ENCODE assay signal across 8 mouse cellular contexts in genomic region chr13:43530129-43530831, GRCm38 (mm10). TPM values are rescaled to one million over a fixed set of nuclear protein-coding genes. Genes with fewer than 3 reads are reported as not detected.
DNase-seq lines count a peak whose midpoint lies in the region; ATAC-seq lines count a peak whose summit lies in the region.

No protein-coding gene starts in this region.

- H3K36me3 ChIP-seq in heart, embryonic 10.5 days: no peaks in the 10 kb centered on the region
- no peaks in the 10 kb centered on the region for H3K36me3 ChIP-seq in embryonic facial prominence, embryonic 11.5 days (replicated peaks; ENCODE audit: control insufficient read depth, insufficient read depth, low read depth, low read length)
- H3K36me3 ChIP-seq in hindbrain, embryonic 13.5 days: no peaks in the 10 kb centered on the region
- no peaks in the 10 kb centered on the region for H3K36me3 ChIP-seq in midbrain, embryonic 15.5 days (replicated peaks)

- H3K9me3 ChIP-seq in heart, embryonic 10.5 days: no peaks in the 10 kb centered on the region
- H3K9me3 ChIP-seq in embryonic facial prominence, embryonic 11.5 days (replicated peaks; ENCODE audit: control insufficient read depth, low read length): no peaks in the 10 kb centered on the region
- H3K9me3 ChIP-seq in hindbrain, embryonic 13.5 days: no peaks in the 10 kb centered on the region
- no peaks in the 10 kb centered on the region for H3K9me3 ChIP-seq in midbrain, embryonic 15.5 days

- 37% methylated on average over 14 of the region's 14 CpGs for WGBS in heart, embryonic 10.5 days
- WGBS in embryonic facial prominence, embryonic 11.5 days: 59% methylated on average over 14 of the region's 14 CpGs
- WGBS in hindbrain, embryonic 13.5 days: 55% methylated on average over 14 of the region's 14 CpGs
- WGBS in midbrain, embryonic 15.5 days: 46% methylated on average over 14 of the region's 14 CpGs

- ATAC-seq in embryonic facial prominence, embryonic 11.5 days (replicated peaks; ENCODE audit: insufficient number of reproducible peaks, low FRiP score, low TSS enrichment, low read depth): no peak
- no peak for ATAC-seq in hindbrain, embryonic 13.5 days (ENCODE audit: low FRiP score)
- ATAC-seq in midbrain, embryonic 15.5 days (replicated peaks): no peak

- H3K9ac ChIP-seq in embryonic facial prominence, embryonic 11.5 days (replicated peaks; ENCODE audit: low read length): no peak overlapping the region; the same call in 1 of the 2 replicates
- no peak overlapping the region for H3K9ac ChIP-seq in hindbrain, embryonic 13.5 days
- H3K9ac ChIP-seq in midbrain, embryonic 15.5 days: no peak overlapping the region

- no peak for DNase-seq in heart, embryonic 10.5 days (ENCODE audit: low spot score)
- no peak for DNase-seq in heart, adult 18-20 months
- no peak for DNase-seq in embryonic facial prominence, embryonic 11.5 days (ENCODE audit: low spot score)
- no peak for DNase-seq in cerebellum, postnatal 10 days
- no peak for DNase-seq in testis, postnatal 10 days (ENCODE audit: low spot score)
- no peak for DNase-seq in adrenal gland, adult 2 months

- H3K27ac ChIP-seq in heart, embryonic 10.5 days: peak overlapping the region; percentile 83
- no peak overlapping the region; the same call in 1 of the 2 replicates for H3K27ac ChIP-seq in embryonic facial prominence, embryonic 11.5 days (replicated peaks; ENCODE audit: low read depth, low read length)
- peak overlapping the region; percentile 87 for H3K27ac ChIP-seq in hindbrain, embryonic 13.5 days
- H3K27ac ChIP-seq in midbrain, embryonic 15.5 days: peak overlapping the region; percentile 82

- H3K4me3 ChIP-seq in heart, embryonic 10.5 days: peak overlapping the region; percentile 12; the same call in 1 of the 2 replicates
- H3K4me3 ChIP-seq in embryonic facial prominence, embryonic 11.5 days (ENCODE audit: low read depth, low read length): no peak overlapping the region
- no peak overlapping the region for H3K4me3 ChIP-seq in hindbrain, embryonic 13.5 days
- H3K4me3 ChIP-seq in midbrain, embryonic 15.5 days: no peak overlapping the region

- H3K4me2 ChIP-seq in embryonic facial prominence, embryonic 11.5 days (ENCODE audit: low read depth, low read length): peak overlapping the region; percentile 2; the same call in 1 of the 2 replicates
- H3K4me2 ChIP-seq in hindbrain, embryonic 13.5 days: no peak overlapping the region
- no peak overlapping the region for H3K4me2 ChIP-seq in midbrain, embryonic 15.5 days

- H3K4me1 ChIP-seq in heart, embryonic 10.5 days: peaks cover 45% of the 10 kb centered on the region
- no peaks in the 10 kb centered on the region for H3K4me1 ChIP-seq in embryonic facial prominence, embryonic 11.5 days (ENCODE audit: control insufficient read depth, insufficient read depth, low read length)
- H3K4me1 ChIP-seq in hindbrain, embryonic 13.5 days (replicated peaks): peaks cover 37% of the 10 kb centered on the region
- H3K4me1 ChIP-seq in midbrain, embryonic 15.5 days: peaks cover 30% of the 10 kb centered on the region

- no peaks in the 10 kb centered on the region for H3K27me3 ChIP-seq in heart, embryonic 10.5 days (ENCODE audit: insufficient read depth, poor library complexity, severe bottlenecking)
- H3K27me3 ChIP-seq in embryonic facial prominence, embryonic 11.5 days (ENCODE audit: control insufficient read depth, insufficient read depth, low read length): no peaks in the 10 kb centered on the region
- H3K27me3 ChIP-seq in hindbrain, embryonic 13.5 days: no peaks in the 10 kb centered on the region
- no peaks in the 10 kb centered on the region for H3K27me3 ChIP-seq in midbrain, embryonic 15.5 days (replicated peaks)

RNA-seq across cellular contexts. Expression of gene Mcur1, which starts 29.7 kb away (rescaled TPM):
- 13.6 and 15.2 TPM in 2 replicates for polyA plus RNA-seq in heart, embryonic 10.5 days (2016; fragmentation: Nextera tagmentation; extraction: Ambion mirVana)
- total RNA-seq in heart, adult 18-20 months (2021): 10 to 100 TPM; 49.3 to 52.2 TPM
- 12.8 and 14.9 TPM in 2 replicates for polyA plus RNA-seq in embryonic facial prominence, embryonic 11.5 days (2014; fragmentation: Nextera tagmentation; extraction: Ambion mirVana)
- polyA plus RNA-seq in hindbrain, embryonic 13.5 days (2015; fragmentation: Nextera tagmentation; extraction: Ambion mirVana): 7.9 and 8.4 TPM in 2 replicates
- 6.4 and 7.2 TPM in 2 replicates for polyA plus RNA-seq in midbrain, embryonic 15.5 days (2015; fragmentation: Nextera tagmentation; extraction: Ambion mirVana)
- total RNA-seq in adrenal gland, adult 2 months (2021): 10 to 100 TPM; 40.7 to 51.6 TPM
- 29.0 and 43.3 TPM in 2 replicates for polyA plus RNA-seq in adrenal gland, adult 2 months (2012; rRNA removed)

RNA-seq across cellular contexts. Expression of gene Ranbp9, which starts 49.2 kb away (rescaled TPM):
- 6.8 and 11.6 TPM in 2 replicates for polyA plus RNA-seq in heart, embryonic 10.5 days (2016; fragmentation: Nextera tagmentation; extraction: Ambion mirVana)
- 10 to 100 TPM; 40.5 to 45.0 TPM for total RNA-seq in heart, adult 18-20 months (2021)
- polyA plus RNA-seq in embryonic facial prominence, embryonic 11.5 days (2014; fragmentation: Nextera tagmentation; extraction: Ambion mirVana): 11.1 and 14.9 TPM in 2 replicates
- 10.4 and 12.9 TPM in 2 replicates for polyA plus RNA-seq in hindbrain, embryonic 13.5 days (2015; fragmentation: Nextera tagmentation; extraction: Ambion mirVana)
- polyA plus RNA-seq in midbrain, embryonic 15.5 days (2015; fragmentation: Nextera tagmentation; extraction: Ambion mirVana): 11.5 and 13.3 TPM in 2 replicates
- 10 to 100 TPM; 54.0 to 82.3 TPM for total RNA-seq in adrenal gland, adult 2 months (2021)
- 26.0 and 50.8 TPM in 2 replicates for polyA plus RNA-seq in adrenal gland, adult 2 months (2012; rRNA removed)
